Mouse (Mus musculus): ENCODE results near the gene Snai3.

- TF ChIP-seq CTCF (IDR thresholded peaks at IDR 0.05; ENCODE audit: extremely low read depth, insufficient read length, insufficient replicate concordance, low read depth, low read length) = no peak
- no peak for TF ChIP-seq POLR2A (IDR thresholded peaks at IDR 0.05; ENCODE audit: low read depth, low read length)
These were observed 3.4 kb upstream of the Snai3 start for GRCm38 (mm10) chr8:122463651-122464640.

All from small intestine, adult 2 months (tissue).